Mouse (Mus musculus) lung, adult 2 months (tissue): ENCODE results near the gene Endog.

ENCODE experiments used
- CTCF ChIP-seq: fragments of 200-500 bp; IDR thresholded peaks from 2 replicates; pipeline ENCODE4 v1.5.1; 2011; ENCODE audit warnings: mild to moderate bottlenecking, low read length, control low read depth; ENCODE audit not compliant: insufficient read depth
- POLR2A ChIP-seq: fragments of 200-500 bp; IDR thresholded peaks from 2 replicates; pipeline ENCODE4 v1.6.1; 2011; ENCODE audit warnings: low read depth, mild to moderate bottlenecking, control low read depth, low read length, borderline replicate concordance; ENCODE audit errors: extremely low read depth

GRCm38 (mm10) chr2:30151840-30152239 lies 19.5 kb upstream of the Endog start:
- TF ChIP-seq CTCF (no peak), POLR2A (no peak)
